Mouse (Mus musculus) MEL (cell line): ENCODE data around the gene Tal1. TPM values are rescaled to one million over a fixed set of nuclear protein-coding genes. Genes with fewer than 3 reads are reported as not detected.

Experiments used
- DNase-seq: peaks from one replicate; pipeline ENCODE4 v3.0.0; 2011; ENCODE audit warnings: low read depth, low spot score
- H3K27ac ChIP-seq: 2 replicates; pipeline ENCODE4 v1.5.1; 2012; ENCODE audit warnings: low read depth, mild to moderate bottlenecking, control low read depth, low read length, moderate library complexity; ENCODE audit not compliant: control insufficient read depth
- H3K27me3 ChIP-seq, 2 experiments: fragments of 150-350 bp in 1 of 2; sonication (generic) in 1 of 2; 2 replicates each; pipeline ENCODE4 v1.6.1; 2012; ENCODE audit warnings: low read length in 2 of 2, mild to moderate bottlenecking in 2 of 2, improper control_type of control experiment in 1 of 2, moderate library complexity in 1 of 2; ENCODE audit not compliant: insufficient read depth in 2 of 2, control insufficient read depth in 1 of 2
- H3K36me3 ChIP-seq, 2 experiments: 2 replicates each; pipeline ENCODE4 v1.6.1; 2012 to 2014; ENCODE audit warnings: low read length in 2 of 2, improper control_type of control experiment in 1 of 2, inconsistent platforms in 1 of 2, mild to moderate bottlenecking in 1 of 2; ENCODE audit not compliant: insufficient read depth in 2 of 2, control insufficient read depth in 1 of 2
- H3K4me1 ChIP-seq, 2 experiments: fragments of 150-350 bp in 1 of 2; sonication (generic) in 1 of 2; 2 replicates each; pipeline ENCODE4 v1.6.1; 2012; ENCODE audit warnings: low read length in 2 of 2, improper control_type of control experiment in 1 of 2, mild to moderate bottlenecking in 1 of 2; ENCODE audit not compliant: insufficient read depth in 2 of 2, control insufficient read depth in 1 of 2
- H3K4me3 ChIP-seq, 2 experiments: fragments of 150-350 bp in 1 of 2; sonication (generic) in 1 of 2; 2 replicates each; pipeline ENCODE4 v1.5.1; 2012; ENCODE audit warnings: low read depth in 2 of 2, low read length in 2 of 2, mild to moderate bottlenecking in 2 of 2, moderate library complexity in 2 of 2, control low read depth in 1 of 2, improper control_type of control experiment in 1 of 2; ENCODE audit not compliant: control insufficient read depth in 1 of 2, insufficient read depth in 1 of 2
- H3K79me2 ChIP-seq: 2 replicates; pipeline ENCODE4 v1.6.1; 2012; ENCODE audit warnings: mild to moderate bottlenecking, low read length, moderate library complexity; ENCODE audit not compliant: control insufficient read depth, poor library complexity, insufficient read depth
- H3K9ac ChIP-seq: 2 replicates; pipeline ENCODE4 v1.6.1; 2012; ENCODE audit warnings: low read depth, mild to moderate bottlenecking, control low read depth, low read length, moderate library complexity; ENCODE audit not compliant: control insufficient read depth, poor library complexity, severe bottlenecking
- H3K9me3 ChIP-seq: fragments of 150-350 bp; sonication (generic); replicated peaks from 2 replicates; pipeline ENCODE4 v1.6.1; 2012; ENCODE audit warnings: mild to moderate bottlenecking, low read length, improper control_type of control experiment, moderate library complexity; ENCODE audit not compliant: insufficient read depth
- BHLHE40 ChIP-seq: IDR thresholded peaks from 2 replicates; pipeline ENCODE4 v1.6.1; 2012; ENCODE audit warnings: low read depth, mild to moderate bottlenecking, inconsistent platforms, low read length, improper control_type of control experiment, borderline replicate concordance
- CHD1 ChIP-seq: IDR thresholded peaks from 2 replicates; pipeline ENCODE4 v1.6.1; 2012; ENCODE audit warnings: low read depth, mild to moderate bottlenecking, inconsistent platforms, low read length, improper control_type of control experiment
- CTCF ChIP-seq, 3 experiments: IDR thresholded peaks in 2 of 3; conservative IDR thresholded peaks in 1 of 3; 2 replicates each; pipeline ENCODE4 v1.5.1; 2011 to 2012; ENCODE audit warnings: low read length in 3 of 3, low read depth in 2 of 3, mild to moderate bottlenecking in 2 of 3, improper control_type of control experiment in 1 of 3, inconsistent platforms in 1 of 3, mixed read lengths in 1 of 3, moderate library complexity in 1 of 3; ENCODE audit not compliant: control insufficient read depth in 1 of 3, insufficient read depth in 1 of 3, poor library complexity in 1 of 3, severe bottlenecking in 1 of 3
- E2F4 ChIP-seq: IDR thresholded peaks from 2 replicates; pipeline ENCODE4 v1.6.1; 2011; ENCODE audit warnings: low read depth, low read length, improper control_type of control experiment, borderline replicate concordance
- ELF1 ChIP-seq: IDR thresholded peaks from 2 replicates; pipeline ENCODE4 v1.6.1; 2014; ENCODE audit warnings: low read depth, mild to moderate bottlenecking, inconsistent platforms, low read length, improper control_type of control experiment, moderate library complexity
- EP300 ChIP-seq, 2 experiments: IDR thresholded peaks; 2 replicates each; pipeline ENCODE4 v1.6.1; 2011; ENCODE audit warnings: improper control_type of control experiment in 2 of 2, low read length in 2 of 2, low read depth in 1 of 2, mild to moderate bottlenecking in 1 of 2
- GABPA ChIP-seq: IDR thresholded peaks from 2 replicates; pipeline ENCODE4 v1.6.1; 2012; ENCODE audit warnings: low read depth, mild to moderate bottlenecking, inconsistent platforms, low read length, improper control_type of control experiment, moderate library complexity
- HCFC1 ChIP-seq: IDR thresholded peaks from 2 replicates; pipeline ENCODE4 v1.6.1; 2012; ENCODE audit warnings: low read depth, mild to moderate bottlenecking, inconsistent platforms, low read length, improper control_type of control experiment, moderate library complexity
- JUND ChIP-seq: IDR thresholded peaks from 2 replicates; pipeline ENCODE4 v1.6.1; 2011; ENCODE audit warnings: low read depth, mild to moderate bottlenecking, improper control_type of control experiment, low read length
- KAT2A ChIP-seq: conservative IDR thresholded peaks from 2 replicates; pipeline ENCODE4 v1.6.1; 2012; ENCODE audit warnings: low read depth, low read length, improper control_type of control experiment, inconsistent platforms
- MAZ ChIP-seq: IDR thresholded peaks from 2 replicates; pipeline ENCODE4 v1.6.1; 2012; ENCODE audit warnings: low read depth, mild to moderate bottlenecking, inconsistent platforms, low read length, improper control_type of control experiment
- MEF2A ChIP-seq: IDR thresholded peaks from 2 replicates; pipeline ENCODE4 v1.6.1; 2014; ENCODE audit warnings: low read depth, mild to moderate bottlenecking, inconsistent platforms, low read length, improper control_type of control experiment; ENCODE audit not compliant: poor library complexity, insufficient replicate concordance, severe bottlenecking; ENCODE audit errors: extremely low read depth
- MXI1 ChIP-seq: IDR thresholded peaks from 2 replicates; pipeline ENCODE4 v1.6.1; 2011; ENCODE audit warnings: mild to moderate bottlenecking, low read depth, low read length, improper control_type of control experiment
- MYB ChIP-seq: IDR thresholded peaks from 2 replicates; pipeline ENCODE4 v1.6.1; 2011; ENCODE audit warnings: mild to moderate bottlenecking, low read depth, low read length, improper control_type of control experiment
- MYC ChIP-seq: IDR thresholded peaks from 2 replicates; pipeline ENCODE4 v1.6.1; 2011; ENCODE audit warnings: low read depth, mild to moderate bottlenecking, low read length, improper control_type of control experiment, moderate library complexity
- NELFE ChIP-seq: IDR thresholded peaks from 2 replicates; pipeline ENCODE4 v1.6.1; 2011; ENCODE audit warnings: low read depth, low read length, improper control_type of control experiment
- POLR2A ChIP-seq, 2 experiments: IDR thresholded peaks; 2 replicates each; pipeline ENCODE4 v1.6.1; 2011 to 2012; ENCODE audit warnings: low read length in 2 of 2, mild to moderate bottlenecking in 2 of 2, control low read depth in 1 of 2, improper control_type of control experiment in 1 of 2, low read depth in 1 of 2, moderate library complexity in 1 of 2; ENCODE audit not compliant: control insufficient read depth in 1 of 2, insufficient read depth in 1 of 2, poor library complexity in 1 of 2
- POLR2AphosphoS2 ChIP-seq: IDR thresholded peaks from 2 replicates; pipeline ENCODE4 v1.6.1; 2011; ENCODE audit warnings: low read length, improper control_type of control experiment
- POLR2AphosphoS5 ChIP-seq: IDR thresholded peaks from 2 replicates; pipeline ENCODE4 v1.6.1; 2012; ENCODE audit warnings: low read depth, borderline replicate concordance, mild to moderate bottlenecking, inconsistent platforms, low read length, moderate library complexity, mixed read lengths
- RAD21 ChIP-seq: IDR thresholded peaks from 2 replicates; pipeline ENCODE4 v1.6.1; 2011; ENCODE audit warnings: mild to moderate bottlenecking, low read depth, low read length, improper control_type of control experiment
- SIN3A ChIP-seq: IDR thresholded peaks from 2 replicates; pipeline ENCODE4 v1.6.1; 2012; ENCODE audit warnings: low read length, improper control_type of control experiment, inconsistent platforms
- SMC3 ChIP-seq: IDR thresholded peaks from 2 replicates; pipeline ENCODE4 v1.6.1; 2011; ENCODE audit warnings: low read depth, low read length, improper control_type of control experiment
- TBP ChIP-seq: IDR thresholded peaks from 2 replicates; pipeline ENCODE4 v1.8.0; 2011; ENCODE audit warnings: low read depth, low read length, improper control_type of control experiment
- USF1 ChIP-seq: IDR thresholded peaks from 2 replicates; pipeline ENCODE4 v1.6.1; 2014; ENCODE audit warnings: low read depth, mild to moderate bottlenecking, inconsistent platforms, low read length, improper control_type of control experiment, moderate library complexity
- USF2 ChIP-seq, 2 experiments: IDR thresholded peaks; 2 replicates each; pipeline ENCODE4 v1.6.1; 2011 to 2012; ENCODE audit warnings: improper control_type of control experiment in 2 of 2, low read length in 2 of 2, borderline replicate concordance in 1 of 2, inconsistent platforms in 1 of 2, low read depth in 1 of 2, mild to moderate bottlenecking in 1 of 2; ENCODE audit not compliant: insufficient read depth in 1 of 2
- ZKSCAN1 ChIP-seq: IDR thresholded peaks from 2 replicates; pipeline ENCODE4 v1.6.1; 2012; ENCODE audit warnings: low read depth, mild to moderate bottlenecking, inconsistent platforms, low read length, improper control_type of control experiment, moderate library complexity
- polyA plus RNA-seq, 2 experiments: library from polyadenylated mRNA; stranded (reverse) in 1 of 2; unstranded in 1 of 2; fragments of >175 nt in 1 of 2; fragments of >200 nt in 1 of 2; gene quantifications; 2 replicates each; pipeline versions ENCODE4 v1.2.1 to v1.2.4; 2012; ENCODE audit warnings: low replicate concordance in 2 of 2, low read depth in 1 of 2; ENCODE audit not compliant: insufficient read length in 2 of 2, insufficient read depth in 1 of 2, missing spikeins in 1 of 2
- total RNA-seq: library from RNA; depleted of rRNA; stranded (reverse); fragments of 300-350 nt; gene quantifications from 2 replicates; pipeline ENCODE4 v1.2.3, GENCODE M21; 2012

Tal1 gene
- total and polyA plus RNA-seq, 3 experiments, result 34.9 to 48.9 TPM; not detected in 1

- TF ChIP-seq USF2 (IDR thresholded peaks at IDR 0.05; ENCODE audit: borderline replicate concordance in 1 of 2, insufficient read depth in 1 of 2, low read depth in 1 of 2, low read length in 2 of 2) (no peak), ZKSCAN1 (0 out of 2 replicates have a peak, but pooled peaks have one; percentile 52), MAZ (peak; percentile 61), USF1 (no peak), EP300 (IDR thresholded peaks at IDR 0.05; ENCODE audit: low read depth in 1 of 2, low read length in 2 of 2) (peak in 1 of 2 experiments; percentile 10; a peak in 2 of 4 replicates), HCFC1 (no peak), POLR2A (IDR thresholded peaks at IDR 0.05; ENCODE audit: control insufficient read depth in 1 of 2, insufficient read depth in 1 of 2, low read depth in 1 of 2, low read length in 2 of 2, poor library complexity in 1 of 2) (no peak), MEF2A (no peak), MYB (0 out of 2 replicates have a peak, but pooled peaks have one; percentile 29), TBP (0 out of 2 replicates have a peak, but pooled peaks have one; percentile 14), SIN3A (peak; percentile 53; the same call in 1 of the 2 replicates), MXI1 (no peak)
- TF ChIP-seq, all 39 proteins: peak for 18
Measured at GRCm38 (mm10) chr4:115038242-115038641, 18.0 kb upstream of the Tal1 start (continued).

GRCm38 (mm10) chr4:115045621-115046020 lies 10.6 kb upstream of the Tal1 start:
- no peak for DNase-seq
- H3K27me3 ChIP-seq, result no peaks in the 10 kb centered on the region
- no peak overlapping the region for H3K9ac ChIP-seq
- H3K79me2 ChIP-seq, result no peaks in the 10 kb centered on the region; the same call in 1 of the 2 replicates
- H3K4me1 ChIP-seq, result peaks cover 6 to 19% of the 10 kb centered on the region in 2 experiments
- peaks cover 0 to 12% of the 10 kb centered on the region in 2 experiments; a peak in 2 of 4 replicates for H3K36me3 ChIP-seq
- H3K4me3 ChIP-seq, result no peak overlapping the region
- H3K9me3 ChIP-seq, result no peaks in the 10 kb centered on the region
- H3K27ac ChIP-seq, result no peak overlapping the region
- no peak for TF ChIP-seq HCFC1
- TF ChIP-seq BHLHE40, result no peak
- TF ChIP-seq TBP, result no peak
- no peak for TF ChIP-seq CTCF (IDR thresholded peaks at IDR 0.05 in 2 of 3, conservative IDR thresholded peaks at IDR 0.05 in 1 of 3; ENCODE audit: control insufficient read depth in 1 of 3, insufficient read depth in 1 of 3, low read depth in 2 of 3, low read length in 3 of 3, poor library complexity in 1 of 3, severe bottlenecking in 1 of 3)
- TF ChIP-seq GABPA, result no peak
- no peak for TF ChIP-seq NELFE
- no peak for TF ChIP-seq USF1
- no peak for TF ChIP-seq MYC
- no peak for TF ChIP-seq POLR2A (IDR thresholded peaks at IDR 0.05; ENCODE audit: control insufficient read depth in 1 of 2, insufficient read depth in 1 of 2, low read depth in 1 of 2, low read length in 2 of 2, poor library complexity in 1 of 2)
- no peak for TF ChIP-seq RAD21
- TF ChIP-seq CHD1, result no peak
- TF ChIP-seq MXI1, result no peak
- TF ChIP-seq KAT2A, result no peak
- TF ChIP-seq POLR2AphosphoS2, result no peak
- TF ChIP-seq E2F4, result no peak
- no peak for TF ChIP-seq MYB
- no peak for TF ChIP-seq POLR2AphosphoS5
- no peak for TF ChIP-seq ELF1
- TF ChIP-seq SMC3, result no peak
- TF ChIP-seq JUND, result no peak
